Mouse (Mus musculus) CH12.LX (cell line): ENCODE data around the gene Nup210. TPM values are rescaled to one million over a fixed set of nuclear protein-coding genes. Genes with fewer than 3 reads are reported as not detected.
"Not testable (repeated sequence)": the region's sequence is repeated elsewhere in the genome, so short reads cannot be mapped to it uniquely, and the experiment has no call there.

Experiments
- DNase-seq: peaks from one replicate; pipeline ENCODE4 v3.0.0-alpha.2; 2013; ENCODE audit errors: extremely low read depth
- H3K27ac ChIP-seq: 2 replicates; pipeline ENCODE4 v1.5.1; 2012; ENCODE audit warnings: low read depth, mild to moderate bottlenecking, control low read depth, moderate library complexity; ENCODE audit not compliant: insufficient read depth
- H3K27me3 ChIP-seq: replicated peaks from 2 replicates; pipeline ENCODE3; 2012; ENCODE audit warnings: inconsistent platforms
- H3K36me3 ChIP-seq, 2 experiments: replicated peaks in 1 of 2; 2 replicates each; pipeline versions ENCODE3 to v1.6.1; 2012; ENCODE audit warnings: inconsistent platforms in 1 of 2, low read length in 1 of 2, mild to moderate bottlenecking in 1 of 2, mixed read lengths in 1 of 2, moderate library complexity in 1 of 2; ENCODE audit not compliant: control insufficient read depth in 1 of 2, insufficient read depth in 1 of 2
- H3K4me1 ChIP-seq, 2 experiments: 2 replicates each; pipeline ENCODE4 v1.6.1; 2012; ENCODE audit warnings: inconsistent platforms in 1 of 2, moderate library complexity in 1 of 2; ENCODE audit not compliant: insufficient read depth in 2 of 2, control insufficient read depth in 1 of 2
- H3K4me2 ChIP-seq: 2 replicates; pipeline ENCODE4 v1.6.1; 2012; ENCODE audit warnings: low read depth, mild to moderate bottlenecking, control low read depth; ENCODE audit not compliant: poor library complexity, insufficient read depth, severe bottlenecking
- H3K4me3 ChIP-seq, 3 experiments: fragments of 150-350 bp in 1 of 3; sonication (generic) in 1 of 3; replicated peaks in 1 of 3; 2 replicates each; pipeline versions ENCODE3 to v1.5.1; 2011 to 2012; ENCODE audit warnings: low read depth in 2 of 3, low read length in 2 of 3, mild to moderate bottlenecking in 2 of 3, moderate library complexity in 2 of 3, control low read depth in 1 of 3, improper control_type of control experiment in 1 of 3, inconsistent platforms in 1 of 3, mixed read lengths in 1 of 3; ENCODE audit not compliant: poor library complexity in 1 of 3
- H3K79me2 ChIP-seq: replicated peaks from 2 replicates; pipeline ENCODE4 v1.6.1; 2012; ENCODE audit warnings: mild to moderate bottlenecking, moderate library complexity; ENCODE audit not compliant: control insufficient read depth, poor library complexity, insufficient read depth, severe bottlenecking; ENCODE audit errors: extremely low read depth
- H3K9ac ChIP-seq: 2 replicates; pipeline ENCODE4 v1.6.1; 2012; ENCODE audit warnings: low read depth, mild to moderate bottlenecking, control low read depth, moderate library complexity; ENCODE audit not compliant: insufficient read depth
- H3K9me3 ChIP-seq: replicated peaks from 2 replicates; pipeline ENCODE3; 2012; ENCODE audit warnings: low read length, inconsistent platforms, mixed read lengths
- CHD1 ChIP-seq: IDR thresholded peaks from 2 replicates; pipeline ENCODE4 v1.6.1; 2012; ENCODE audit warnings: low read depth, low read length, improper control_type of control experiment, inconsistent platforms
- CHD2 ChIP-seq: IDR thresholded peaks from 2 replicates; pipeline ENCODE4 v1.6.1; 2011; ENCODE audit warnings: low read length, improper control_type of control experiment
- CTCF ChIP-seq, 2 experiments: IDR thresholded peaks in 1 of 2; conservative IDR thresholded peaks in 1 of 2; 2 replicates each; pipeline ENCODE4 v1.5.1; 2011 to 2012; ENCODE audit warnings: low read depth in 2 of 2, low read length in 2 of 2, improper control_type of control experiment in 1 of 2, inconsistent platforms in 1 of 2, mild to moderate bottlenecking in 1 of 2, moderate library complexity in 1 of 2
- GABPA ChIP-seq: IDR thresholded peaks from 2 replicates; pipeline ENCODE4 v1.6.1; 2012; ENCODE audit warnings: low read depth, low read length, improper control_type of control experiment, inconsistent platforms; ENCODE audit not compliant: insufficient replicate concordance
- IRF4 ChIP-seq: IDR thresholded peaks from 2 replicates; pipeline ENCODE4 v1.6.1; 2014; ENCODE audit warnings: low read depth, mild to moderate bottlenecking, inconsistent platforms, low read length, improper control_type of control experiment
- MAZ ChIP-seq: IDR thresholded peaks from 2 replicates; pipeline ENCODE4 v1.6.1; 2012; ENCODE audit warnings: low read depth, mild to moderate bottlenecking, inconsistent platforms, low read length, improper control_type of control experiment, moderate library complexity
- MYC ChIP-seq: IDR thresholded peaks from 2 replicates; pipeline ENCODE4 v1.6.1; 2011; ENCODE audit warnings: low read depth, mild to moderate bottlenecking, improper control_type of control experiment, low read length
- NRF1 ChIP-seq: IDR thresholded peaks from 2 replicates; pipeline ENCODE4 v1.6.1; 2014; ENCODE audit warnings: low read depth, mild to moderate bottlenecking, inconsistent platforms, low read length, improper control_type of control experiment, moderate library complexity
- POLR2A ChIP-seq: IDR thresholded peaks from 2 replicates; pipeline ENCODE4 v1.6.1; 2011; ENCODE audit warnings: low read depth, mild to moderate bottlenecking, improper control_type of control experiment, low read length
- TCF12 ChIP-seq: IDR thresholded peaks from 2 replicates; pipeline ENCODE4 v1.6.1; 2014; ENCODE audit warnings: low read depth, mild to moderate bottlenecking, inconsistent platforms, low read length, improper control_type of control experiment
- ZNF384 ChIP-seq: IDR thresholded peaks from 2 replicates; pipeline ENCODE4 v1.6.1; 2012; ENCODE audit warnings: low read depth, low read length, improper control_type of control experiment, inconsistent platforms
- dilution Hi-C: fragments of 300-500 bp; cut with MboI; formaldehyde crosslinking; loops from 2 replicates; pipeline ENCODE4 v1.14.3; 2020; ENCODE audit warnings: low sequenced_read_pairs; ENCODE audit not compliant: extremely low pct_unique_long_range_greater_than_20kb, extremely low pct_ligation_motif_present
- in situ Hi-C: fragments of 300-500 bp; cut with MboI; formaldehyde crosslinking; loops from 3 replicates; pipeline ENCODE4 v1.14.3; 2019; ENCODE audit warnings: low sequenced_read_pairs, low pct_ligation_motif_present, low pct_unique_long_range_greater_than_20kb, mixed read lengths
- polyA plus RNA-seq: library from polyadenylated mRNA; unstranded; fragments of >175 nt; gene quantifications from 2 replicates; pipeline ENCODE4 v1.2.1, GENCODE M21; 2012; ENCODE audit warnings: low read depth; ENCODE audit not compliant: insufficient read length
- total RNA-seq, 2 experiments: library from RNA; depleted of rRNA; stranded (reverse); fragments of 300-350 nt in 1 of 2; fragments of >200 nt in 1 of 2; gene quantifications; 2 replicates each; pipeline ENCODE4 v1.2.3; 2012 to 2014

Gene Nup210
- total and polyA plus RNA-seq, 3 experiments: 41.9 to 103 (median 73.1) TPM

- TF ChIP-seq MAZ: no peak
- no peak for TF ChIP-seq ZNF384
- no peak for TF ChIP-seq NRF1
- TF ChIP-seq CHD2: no peak
- no peak for TF ChIP-seq POLR2A
- Histone ChIP-seq H3K4me2 (no peak overlapping the region), H3K4me3 (no peak overlapping the region), H3K27me3 (no peaks in the 10 kb centered on the region), H3K36me3 (no peaks in the 10 kb centered on the region), H3K79me2 (no peaks in the 10 kb centered on the region), H3K4me1 (peaks cover 6 to 33% of the 10 kb centered on the region in 2 experiments), H3K9ac (no peak overlapping the region), H3K27ac (no peak overlapping the region), H3K9me3 (peaks cover 12% of the 10 kb centered on the region)
- no peak for DNase-seq
- in situ Hi-C loops: no loop called here
- dilution Hi-C loops: no loop called here
Observed at GRCm38 (mm10) chr6:91124286-91125227, 7.9 kb upstream of the Nup210 start.

- H3K4me3 ChIP-seq: peak overlapping the region in 1 of 3 experiments; percentile 32
- H3K27me3 ChIP-seq: no peaks in the 10 kb centered on the region
- in situ Hi-C loops (no loop called here), dilution Hi-C loops (no loop called here)
- H3K4me2 ChIP-seq: peak overlapping the region; percentile 3; the same call in 1 of the 2 replicates
- H3K79me2 ChIP-seq: no peaks in the 10 kb centered on the region
- no peak overlapping the region for H3K27ac ChIP-seq
- H3K9me3 ChIP-seq: peaks cover 8% of the 10 kb centered on the region
- no peak overlapping the region for H3K9ac ChIP-seq
- TF ChIP-seq GABPA (no peak), TCF12 (no peak), CHD1 (no peak), IRF4 (peak; percentile 20; the same call in 1 of the 2 replicates), CTCF (conservative IDR thresholded peaks at IDR 0.05 in 1 of 2, IDR thresholded peaks at IDR 0.05 in 1 of 2; ENCODE audit: low read depth in 2 of 2, low read length in 2 of 2) (no peak), CHD2 (no peak), MYC (no peak)
- no peaks in the 10 kb centered on the region for H3K36me3 ChIP-seq
- H3K4me1 ChIP-seq: peaks cover 6 to 38% of the 10 kb centered on the region in 2 experiments
- no peak for DNase-seq
Observed at GRCm38 (mm10) chr6:91123453-91123852, 6.8 kb upstream of the Nup210 start.

GRCm38 (mm10) chr6:91121089-91121488 is 4.5 kb upstream of the Nup210 start:
- H3K4me1 ChIP-seq: peaks cover 10 to 45% of the 10 kb centered on the region in 2 experiments
- H3K36me3 ChIP-seq, H3K9me3 ChIP-seq, in situ Hi-C loops, H3K79me2 ChIP-seq, H3K4me3 ChIP-seq, H3K9ac ChIP-seq, H3K4me2 ChIP-seq, H3K27ac ChIP-seq, dilution Hi-C loops, DNase-seq, H3K27me3 ChIP-seq: not testable (repeated sequence)
